8 mouse cellular contexts compared by ENCODE assay signal in genomic region chr9:78108796-78109239, GRCm38 (mm10). TPM values are rescaled to one million over a fixed set of nuclear protein-coding genes. Genes with fewer than 3 reads are reported as not detected.
DNase-seq lines count a peak whose midpoint lies in the region; ATAC-seq lines count a peak whose summit lies in the region.

Gene Fbxo9, minus strand, starts transcription at chr9:78109065.
Gene Ick, plus strand, starts transcription at chr9:78109192.

- peak within 1 kb of the TSS; percentile 97 for H3K9ac ChIP-seq in hindbrain, embryonic 16.5 days (ENCODE audit: low read depth, low read length)

- WGBS in hindbrain, embryonic 16.5 days: 1% methylated on average over 20 of the region's 20 CpGs
- under 1% methylated on average over 20 of the region's 20 CpGs for WGBS in macrophage (ENCODE audit: missing documents)

- H3K27me3 ChIP-seq in hindbrain, embryonic 16.5 days (replicated peaks; ENCODE audit: control insufficient read depth, insufficient read depth, low read length): no peaks in the 10 kb centered on the region

- peak within 1 kb of the TSS; percentile 85 for H3K4me2 ChIP-seq in hindbrain, embryonic 16.5 days (ENCODE audit: low read length)

- peaks cover 13% of the 10 kb centered on the region for H3K4me1 ChIP-seq in hindbrain, embryonic 16.5 days (ENCODE audit: control insufficient read depth, insufficient read depth, low read depth, low read length)

- 0 out of 2 replicates have a peak, but pooled peaks cover 4% of the 10 kb centered on the region for H3K36me3 ChIP-seq in hindbrain, embryonic 16.5 days (ENCODE audit: control insufficient read depth, insufficient read depth, low read length)
- H3K36me3 ChIP-seq in macrophage (ENCODE audit: inconsistent target): no peaks in the 10 kb centered on the region

- peak; percentile 95 for ATAC-seq in hindbrain, embryonic 16.5 days

- DNase-seq in WW6 (ENCODE audit: low read depth, low spot score): peak; percentile 83
- peak; percentile 53 to 76 for DNase-seq in cerebellum, postnatal 4 days (ENCODE audit: low spot score in 2 of 2)
- DNase-seq in gastrocnemius, adult 18-20 months (ENCODE audit: low spot score): peak; percentile 95
- peak; percentile 86 to 89 for DNase-seq in left cerebral cortex, adult 18-20 months (ENCODE audit: low spot score in 2 of 2)
- peak; percentile 93 for DNase-seq in right cerebral cortex, adult 18-20 months
- peak; percentile 89 for DNase-seq in urinary bladder, postnatal 14 days (ENCODE audit: low spot score)

- H3K9me3 ChIP-seq in hindbrain, embryonic 16.5 days (ENCODE audit: control insufficient read depth, low read length): no peaks in the 10 kb centered on the region

- H3K79me2 ChIP-seq in macrophage (ENCODE audit: inconsistent target): peaks cover 42% of the 10 kb centered on the region

- peak within 1 kb of the TSS; percentile 94 for H3K4me3 ChIP-seq in hindbrain, embryonic 16.5 days (ENCODE audit: low read length)
- H3K4me3 ChIP-seq in macrophage (ENCODE audit: inconsistent target): peak within 1 kb of the TSS; percentile 81

- peak within 1 kb of the TSS; percentile 95 for H3K27ac ChIP-seq in hindbrain, embryonic 16.5 days (ENCODE audit: low read depth, low read length)
- H3K27ac ChIP-seq in macrophage: peak within 1 kb of the TSS; percentile 84

RNA-seq across cellular contexts. Expression of gene Fbxo9, which starts in this region (rescaled TPM):
- 10 to 100 TPM; 39.6 to 43.4 TPM for total RNA-seq in gastrocnemius, adult 18-20 months (2021)
- polyA plus RNA-seq in hindbrain, embryonic 16.5 days (2015; fragmentation: Nextera tagmentation; extraction: Ambion mirVana): 79.8 and 88.4 TPM in 2 replicates
- total RNA-seq in left cerebral cortex, adult 18-20 months (2021): 10 to 100 TPM; 99.6 to 99.8 TPM
- 10 to 100 TPM in 23 of 26 experiments, 1 to 10 TPM in 3; 7.9 to 80.0 (median 31.1) TPM for total RNA-seq in macrophage (2018; cell fraction: chromatin; rRNA removed)
- 10 to 100 TPM in 24 of 26 experiments, 1 to 10 TPM in 2; 8.2 to 20.3 (median 15.4) TPM for total RNA-seq in macrophage (2018; cell fraction: cytosol; rRNA removed)
- 10 to 100 TPM in 20 of 26 experiments, 1 to 10 TPM in 6; 7.3 to 46.1 (median 15.9) TPM for total RNA-seq in macrophage (2018; cell fraction: nucleus; rRNA removed)
- 20.7 to 20.8 TPM (median 20.8 TPM) in 3 replicates for polyA plus RNA-seq in macrophage (2018)

RNA-seq across cellular contexts. Expression of gene Ick, which starts in this region (rescaled TPM):
- 1 to 10 TPM; 4.3 to 4.7 TPM for total RNA-seq in gastrocnemius, adult 18-20 months (2021)
- 31.8 and 36.7 TPM in 2 replicates for polyA plus RNA-seq in hindbrain, embryonic 16.5 days (2015; fragmentation: Nextera tagmentation; extraction: Ambion mirVana)
- 10 to 100 TPM; 15.7 to 16.6 TPM for total RNA-seq in left cerebral cortex, adult 18-20 months (2021)
- 10 to 100 TPM in 22 of 26 experiments, 1 to 10 TPM in 4; 4.0 to 24.7 (median 16.6) TPM for total RNA-seq in macrophage (2018; cell fraction: chromatin; rRNA removed)
- 1 to 10 TPM; 3.4 to 8.2 (median 6.1) TPM for total RNA-seq in macrophage (2018; cell fraction: cytosol; rRNA removed)
- total RNA-seq in macrophage (2018; cell fraction: nucleus; rRNA removed): 10 to 100 TPM in 12 of 26 experiments, 1 to 10 TPM in 14; 4.6 to 20.3 (median 9.3) TPM
- polyA plus RNA-seq in macrophage (2018): 4.0 to 7.3 TPM (median 5.4 TPM) in 3 replicates

Comparison
In these comparisons a context has a peak if more than half of its experiments do, and no peak if none do; other contexts are left out.
1. Peak in every context shown above with its lines: DNase-seq, ATAC-seq, H3K4me3 ChIP-seq and H3K27ac ChIP-seq.